Mouse (Mus musculus): ENCODE data around the gene Gm49358. TPM values are rescaled to one million over a fixed set of nuclear protein-coding genes. Genes with fewer than 3 reads are reported as not detected.

Gene Gm49358
- polyA plus RNA-seq, 1 experiment from 2014 or later, result not detected

Other genes with a start within 250 kb of the Gm49358 start
- 669 and 693 TPM in 2 replicates for gene Hsp90b1, start 58.5 kb upstream of the Gm49358 start, polyA plus RNA-seq (2015; fragmentation: Nextera tagmentation; extraction: Ambion mirVana)
- 0.79 and 1.1 TPM in 2 replicates for gene Ttc41, start 58.2 kb upstream of the Gm49358 start, polyA plus RNA-seq (2015; fragmentation: Nextera tagmentation; extraction: Ambion mirVana)
- gene Nt5dc3, start 15.0 kb downstream of the Gm49358 start, polyA plus RNA-seq (2015; fragmentation: Nextera tagmentation; extraction: Ambion mirVana), result 1.5 and 1.8 TPM in 2 replicates
- gene Stab2, start 244.1 kb downstream of the Gm49358 start, polyA plus RNA-seq (2015; fragmentation: Nextera tagmentation; extraction: Ambion mirVana), result 2.2 and 6.3 TPM in 2 replicates